Mouse (Mus musculus) G1E (cell line): ENCODE data around the gene Cds2. TPM values are rescaled to one million over a fixed set of nuclear protein-coding genes. Genes with fewer than 3 reads are reported as not detected.

Source experiments
- ATAC-seq: 2 replicates; pipeline ENCODE4 v1.8.0; 2016; ENCODE audit warnings: mild to moderate bottlenecking; ENCODE audit not compliant: insufficient number of reproducible peaks, poor library complexity, low FRiP score, severe bottlenecking; ENCODE audit errors: extremely low read depth
- DNase-seq: peaks from one replicate; pipeline ENCODE4 v3.0.0; 2012; ENCODE audit warnings: low spot score
- H3K27me3 ChIP-seq: 2 replicates; pipeline ENCODE4 v1.6.1; 2012; ENCODE audit warnings: mild to moderate bottlenecking, low read length, inconsistent platforms; ENCODE audit not compliant: insufficient read depth
- H3K36me3 ChIP-seq: replicated peaks from 2 replicates; pipeline ENCODE3; 2012; ENCODE audit warnings: mild to moderate bottlenecking, inconsistent platforms
- H3K4me1 ChIP-seq: 2 replicates; pipeline ENCODE4 v1.6.1; 2012; ENCODE audit warnings: low read depth, low read length, inconsistent platforms, mixed read lengths; ENCODE audit not compliant: insufficient read depth
- H3K4me3 ChIP-seq: 2 replicates; pipeline ENCODE4 v1.5.1; 2012; ENCODE audit warnings: low read depth, mild to moderate bottlenecking, inconsistent platforms, low read length, moderate library complexity, mixed read lengths
- H3K9me3 ChIP-seq: replicated peaks from 2 replicates; pipeline ENCODE4 v1.6.1; 2012; ENCODE audit warnings: inconsistent platforms
- CTCF ChIP-seq: IDR thresholded peaks from 2 replicates; pipeline ENCODE4 v1.5.1; 2012; ENCODE audit warnings: low read depth, low read length, inconsistent platforms, mixed read lengths
- GATA1 ChIP-seq: IDR thresholded peaks from 2 replicates; pipeline ENCODE4 v1.6.1; 2012; ENCODE audit warnings: borderline replicate concordance, low read length, inconsistent platforms, mixed read lengths
- GATA2 ChIP-seq: IDR thresholded peaks from 2 replicates; pipeline ENCODE4 v1.6.1; 2012; ENCODE audit warnings: low read depth, low read length, inconsistent platforms, borderline replicate concordance
- POLR2AphosphoS5 ChIP-seq: IDR thresholded peaks from 2 replicates; pipeline ENCODE4 v1.6.1; 2012; ENCODE audit warnings: low read depth, low read length, inconsistent platforms; ENCODE audit not compliant: insufficient replicate concordance
- TAL1 ChIP-seq: conservative IDR thresholded peaks from 2 replicates; pipeline ENCODE4 v1.6.1; 2012; ENCODE audit warnings: low read depth, low read length, inconsistent platforms, mixed read lengths
- polyA plus RNA-seq: library from polyadenylated mRNA; stranded (reverse); fragments of >175 nt; gene quantifications from 2 replicates; pipeline ENCODE4 v1.2.3, GENCODE M21; 2012
- total RNA-seq, 2 experiments: library from RNA; stranded (forward) in 1 of 2; stranded (reverse) in 1 of 2; fragments of 200-1000 nt in 1 of 2; fragments of >200 nt in 1 of 2; fragmentation: Nextera tagmentation in 1 of 2; gene quantifications; 2 replicates each; pipeline ENCODE4 v1.2.3; 2014 to 2017

Gene Cds2
- total and polyA plus RNA-seq, 3 experiments = 8.6 to 26.6 (median 17.6) TPM

DNA sequence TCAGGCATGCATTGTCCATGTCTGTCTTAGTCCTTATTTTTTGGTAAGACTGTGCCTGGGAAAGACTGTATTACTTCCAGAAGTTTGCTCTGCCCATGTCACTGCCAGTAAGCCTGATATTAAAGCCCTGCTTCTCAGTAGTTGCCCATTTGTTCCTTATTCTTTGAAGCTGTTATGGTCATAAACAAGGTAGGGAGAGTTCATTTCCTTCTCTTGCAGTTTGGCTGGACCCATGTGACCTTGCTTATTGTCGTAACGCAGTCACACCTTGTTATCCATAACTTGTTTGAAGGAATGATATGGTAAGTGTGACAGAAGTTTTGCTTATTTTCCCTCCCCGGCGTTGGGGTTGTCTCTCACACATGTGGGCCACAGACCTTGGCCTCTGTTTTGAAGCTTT, 35.3 kb downstream of the Cds2 start:
- 0 out of 2 replicates have a peak, but pooled peaks cover 3% of the 10 kb centered on the region for H3K9me3 ChIP-seq
- peaks cover 97% of the 10 kb centered on the region for H3K36me3 ChIP-seq
- H3K4me3 ChIP-seq = no peak overlapping the region
- H3K4me1 ChIP-seq = peaks cover 8% of the 10 kb centered on the region
- ATAC-seq (no peak), DNase-seq (no peak)
- no peaks in the 10 kb centered on the region for H3K27me3 ChIP-seq
- TF ChIP-seq CTCF (no peak), GATA1 (no peak), TAL1 (no peak), GATA2 (no peak)

DNA sequence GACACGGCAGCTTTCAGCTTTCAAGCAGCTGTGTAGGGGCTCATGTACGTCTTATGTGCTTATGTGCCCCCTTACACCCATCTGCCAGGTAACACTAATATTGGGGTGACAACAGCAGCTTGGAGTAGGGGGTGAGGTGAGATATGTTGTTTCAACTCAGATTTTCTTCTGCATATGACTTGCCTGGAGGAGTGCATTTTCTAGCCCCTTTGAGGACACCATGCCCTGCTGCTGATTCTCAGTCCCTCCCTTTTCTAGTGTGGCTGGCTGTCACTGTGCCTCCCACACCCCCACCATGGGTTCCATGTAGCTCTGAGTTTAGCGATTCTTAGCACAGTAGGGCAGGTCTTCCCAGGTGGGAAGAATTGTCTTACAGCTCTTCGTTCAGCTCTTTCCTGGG, 38.5 kb downstream of the Cds2 start:
- H3K36me3 ChIP-seq = peaks cover 96% of the 10 kb centered on the region

DNA sequence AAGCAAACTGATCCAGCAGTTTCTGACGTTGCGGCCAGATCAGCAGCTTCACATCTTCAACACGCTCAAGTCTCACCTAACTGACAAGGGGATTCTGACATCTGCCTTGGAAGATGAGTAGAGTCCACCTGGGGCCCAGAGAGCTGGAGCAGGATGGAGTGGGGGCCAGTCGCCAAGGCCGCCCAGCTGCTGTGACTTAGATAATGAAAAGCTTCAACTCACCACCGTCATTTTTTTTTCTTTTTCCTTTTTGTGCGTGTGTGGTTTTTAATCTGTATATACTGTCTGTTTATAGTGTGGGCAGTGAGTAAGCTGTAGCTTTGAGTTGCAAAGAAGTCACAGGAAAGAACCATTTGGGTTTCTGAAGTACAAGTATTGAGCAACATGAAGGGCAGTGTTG, 42.2 kb downstream of the Cds2 start:
- H3K36me3 ChIP-seq = peaks cover 96% of the 10 kb centered on the region

More for the DNA sequence above, 38.5 kb downstream of the Cds2 start:
- DNase-seq (no peak), ATAC-seq (no peak)
- H3K4me3 ChIP-seq = no peak overlapping the region
- no peaks in the 10 kb centered on the region for H3K27me3 ChIP-seq
- H3K9me3 ChIP-seq = 0 out of 2 replicates have a peak, but pooled peaks cover 3% of the 10 kb centered on the region
- H3K4me1 ChIP-seq = peaks cover 16% of the 10 kb centered on the region
- TF ChIP-seq GATA1 (no peak), TAL1 (no peak), POLR2AphosphoS5 (no peak), GATA2 (no peak), CTCF (no peak)

DNA sequence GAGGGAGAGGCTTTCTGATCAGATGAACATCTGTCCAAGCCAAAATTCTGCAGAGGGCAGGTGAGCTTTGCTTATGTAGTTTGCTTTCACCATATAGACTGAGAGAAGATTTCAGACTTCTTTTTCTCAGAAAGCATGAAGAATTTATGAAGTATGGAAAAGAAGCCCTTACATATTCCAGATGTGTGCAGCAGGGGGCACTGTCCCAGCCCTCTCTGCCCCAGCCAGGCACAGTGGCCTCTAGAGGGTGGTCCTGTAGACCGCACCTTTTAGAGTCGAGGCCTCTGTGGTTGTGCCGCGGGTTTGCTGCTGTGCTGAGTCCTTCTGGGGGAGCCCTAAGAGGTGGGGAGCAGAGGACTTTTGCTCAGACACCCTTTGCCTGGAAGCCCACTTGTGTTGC, 43.0 kb downstream of the Cds2 start:
- peaks cover 34% of the 10 kb centered on the region for H3K4me1 ChIP-seq
- no peaks in the 10 kb centered on the region for H3K27me3 ChIP-seq
- peaks cover 98% of the 10 kb centered on the region for H3K36me3 ChIP-seq
- peak; percentile 28 for DNase-seq
- H3K9me3 ChIP-seq = no peaks in the 10 kb centered on the region
- H3K4me3 ChIP-seq = no peak overlapping the region
- ATAC-seq = 0 out of 2 replicates have a peak, but pooled peaks have one; percentile 15
- TF ChIP-seq CTCF (peak; percentile 30; the same call in 1 of the 2 replicates), GATA2 (no peak), GATA1 (no peak), POLR2AphosphoS5 (no peak), TAL1 (no peak)

More for the DNA sequence above, 42.2 kb downstream of the Cds2 start:
- DNase-seq = no peak
- no peak overlapping the region for H3K4me3 ChIP-seq
- no peaks in the 10 kb centered on the region for H3K27me3 ChIP-seq
- TF ChIP-seq CTCF (no peak), TAL1 (no peak), POLR2AphosphoS5 (no peak), GATA2 (no peak), GATA1 (no peak)
- H3K9me3 ChIP-seq = no peaks in the 10 kb centered on the region
- peaks cover 34% of the 10 kb centered on the region for H3K4me1 ChIP-seq
- no peak for ATAC-seq

DNA sequence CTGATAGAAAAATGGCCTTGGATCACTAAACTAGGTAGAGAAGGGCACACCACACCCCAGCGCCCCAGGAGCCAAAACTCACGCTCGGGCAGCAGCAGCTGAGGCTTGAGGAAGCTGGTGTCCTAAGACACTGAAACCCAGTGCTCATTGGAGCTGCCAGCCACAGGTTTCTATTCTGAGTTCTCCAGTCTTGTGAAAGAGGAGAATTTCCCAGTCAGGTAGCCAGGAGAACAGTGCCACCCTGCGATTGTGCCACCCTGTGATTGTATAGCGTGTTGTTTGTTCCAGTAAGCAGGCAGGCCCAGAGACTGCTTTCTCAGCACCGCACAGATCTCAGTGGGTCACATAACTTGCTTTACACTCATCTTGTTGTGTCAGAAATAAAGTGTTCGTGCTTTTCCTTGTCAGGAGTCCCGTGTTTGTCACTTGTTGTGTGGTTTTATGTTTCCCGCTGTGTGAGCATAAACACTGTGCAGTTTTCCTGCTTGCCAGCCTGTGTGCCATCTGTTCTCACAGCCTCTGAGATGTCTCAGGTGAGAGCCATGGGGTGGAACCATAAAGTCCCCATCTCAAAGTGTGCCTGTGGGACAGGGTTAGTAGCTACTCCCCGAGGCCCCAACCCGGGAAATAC, 44.4 kb downstream of the Cds2 start:
- H3K36me3 ChIP-seq = peaks cover 96% of the 10 kb centered on the region
- no peak for ATAC-seq
- H3K4me3 ChIP-seq = no peak overlapping the region
- peaks cover 34% of the 10 kb centered on the region for H3K4me1 ChIP-seq
- DNase-seq = no peak
- H3K27me3 ChIP-seq = no peaks in the 10 kb centered on the region
- TF ChIP-seq CTCF (no peak), POLR2AphosphoS5 (no peak), GATA1 (no peak), GATA2 (no peak), TAL1 (no peak)
- no peaks in the 10 kb centered on the region for H3K9me3 ChIP-seq

DNA sequence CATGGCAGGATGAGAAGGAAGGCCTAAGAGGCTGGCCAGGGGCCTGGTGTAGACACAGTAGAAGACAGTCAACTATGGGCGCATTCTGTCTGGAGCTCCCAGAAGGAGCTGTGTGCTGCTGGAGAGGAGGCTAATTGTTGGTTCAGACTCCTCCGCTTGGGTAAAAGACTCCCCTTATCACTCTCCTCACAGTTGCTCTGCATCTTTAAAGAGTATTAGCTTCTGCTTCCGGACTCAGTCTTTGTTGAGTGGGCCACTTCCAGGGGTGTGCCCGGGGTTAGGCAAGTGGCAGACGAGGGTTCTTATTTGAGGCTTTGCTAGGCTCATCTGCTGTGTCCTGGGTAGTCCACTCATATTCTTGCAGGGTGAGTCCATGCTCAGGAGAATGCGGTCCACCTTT, 45.9 kb downstream of the Cds2 start:
- Histone ChIP-seq H3K27me3 (no peaks in the 10 kb centered on the region), H3K9me3 (no peaks in the 10 kb centered on the region), H3K4me1 (peaks cover 34% of the 10 kb centered on the region), H3K4me3 (no peak overlapping the region), H3K36me3 (peaks cover 81% of the 10 kb centered on the region)
- TF ChIP-seq POLR2AphosphoS5 (no peak), TAL1 (no peak), GATA1 (no peak), CTCF (no peak), GATA2 (no peak)
- ATAC-seq = no peak
- DNase-seq = no peak
